Mouse (Mus musculus) cerebellum, postnatal 10 days (tissue): Measurements from ENCODE around the gene Mpp1.

Source experiments
- DNase-seq, 2 experiments: peaks; one replicate each; pipeline ENCODE4 v3.0.0; 2021; ENCODE audit warnings: mixed read lengths in 2 of 2

The Mpp1 gene

GRCm38 (mm10) chrX:75083982-75084773 lies 46.6 kb downstream of the Mpp1 start:
- DNase-seq, result peak; percentile 14 to 32

GRCm38 (mm10) chrX:75082351-75082750 lies 48.5 kb downstream of the Mpp1 start:
- DNase-seq, result peak; percentile 8 to 29
